Mouse (Mus musculus): ENCODE data around the gene Aqp8.

Gene Aqp8

GRCm38 (mm10) chr7:123487703-123488102, 25.6 kb downstream of the Aqp8 start:
- no peak for DNase-seq (ENCODE audit: inconsistent ontology term)

GRCm38 (mm10) chr7:123499481-123500238, 37.6 kb downstream of the Aqp8 start:
- no peak for DNase-seq (ENCODE audit: inconsistent ontology term)

- DNase-seq (ENCODE audit: inconsistent ontology term) = peak; percentile 96
Observed at GRCm38 (mm10) chr7:123500239-123501219, 38.4 kb downstream of the Aqp8 start, which contains the start of gene Zkscan2. TSS of gene Zkscan2 (minus strand) at chr7:123500449.

- no peak for DNase-seq (ENCODE audit: inconsistent ontology term)
Observed at GRCm38 (mm10) chr7:123503358-123503757, 41.3 kb downstream of the Aqp8 start.

GRCm38 (mm10) chr7:123507946-123508345, 45.9 kb downstream of the Aqp8 start:
- DNase-seq (ENCODE audit: inconsistent ontology term) = no peak

Measured in Muller cell, postnatal 12 days (primary cell).